Mouse (Mus musculus): Measurements from ENCODE around the gene Twist2.

GRCm38 (mm10) chr1:91858101-91858790 is 57.0 kb downstream of the Twist2 start:
- TF ChIP-seq CTCF (IDR thresholded peaks at IDR 0.05; ENCODE audit: borderline replicate concordance, insufficient read depth, low read depth, low read length) (no peak), POLR2A (IDR thresholded peaks at IDR 0.05; ENCODE audit: borderline replicate concordance, insufficient read depth, low read length) (no peak)
